Mouse (Mus musculus): ENCODE data around the gene Dab2ip. TPM values are rescaled to one million over a fixed set of nuclear protein-coding genes. Genes with fewer than 3 reads are reported as not detected.

Dab2ip gene
- total and polyA plus RNA-seq, 3 experiments, result 4.0 to 9.9 TPM; not detected in 1

DNA sequence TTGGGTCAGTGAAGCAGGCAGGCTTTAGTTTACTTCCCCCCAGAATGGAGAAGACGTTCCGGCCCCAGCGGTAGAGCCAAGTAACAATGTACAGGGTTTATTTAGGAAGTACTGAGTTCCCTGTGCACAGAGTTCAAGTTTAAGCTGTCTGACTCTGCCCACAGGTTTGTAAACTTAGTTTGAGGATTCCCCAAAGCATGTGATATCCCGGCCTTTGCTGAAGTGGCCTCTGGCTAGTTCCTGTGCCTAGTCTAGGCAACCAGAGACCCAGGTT lies 65.0 kb downstream of the Dab2ip start:
- Histone ChIP-seq H3K4me1 (ENCODE audit: control insufficient read depth in 1 of 2, insufficient read depth in 2 of 2, low read length in 2 of 2) (peaks cover 0 to 5% of the 10 kb centered on the region in 2 experiments; a peak in 1 of 4 replicates), H3K9ac (ENCODE audit: control insufficient read depth, low read depth, low read length, poor library complexity, severe bottlenecking) (no peak overlapping the region), H3K9me3 (replicated peaks; ENCODE audit: insufficient read depth, low read length) (no peaks in the 10 kb centered on the region), H3K36me3 (ENCODE audit: control insufficient read depth in 1 of 2, insufficient read depth in 2 of 2, low read length in 2 of 2) (no peaks in the 10 kb centered on the region; a peak in 1 of 4 replicates), H3K4me3 (ENCODE audit: control insufficient read depth in 1 of 2, insufficient read depth in 1 of 2, low read depth in 2 of 2, low read length in 2 of 2) (no peak overlapping the region), H3K27ac (ENCODE audit: control insufficient read depth, low read depth, low read length) (no peak overlapping the region), H3K27me3 (ENCODE audit: control insufficient read depth in 1 of 2, insufficient read depth in 2 of 2, low read length in 2 of 2) (0 out of 4 replicates have a peak, but pooled peaks cover 0 to 3% of the 10 kb centered on the region in 2 experiments), H3K79me2 (ENCODE audit: control insufficient read depth, insufficient read depth, low read length, poor library complexity) (no peaks in the 10 kb centered on the region)
- TF ChIP-seq TBP (IDR thresholded peaks at IDR 0.05; ENCODE audit: low read depth, low read length), result no peak
- TF ChIP-seq GABPA (IDR thresholded peaks at IDR 0.05; ENCODE audit: low read depth, low read length), result no peak
- no peak for TF ChIP-seq NRF1 (IDR thresholded peaks at IDR 0.05; ENCODE audit: insufficient read depth, low read depth, low read length, poor library complexity, severe bottlenecking)
- no peak for TF ChIP-seq MXI1 (IDR thresholded peaks at IDR 0.05; ENCODE audit: low read depth, low read length)
- no peak for DNase-seq (ENCODE audit: low read depth, low spot score)

DNA sequence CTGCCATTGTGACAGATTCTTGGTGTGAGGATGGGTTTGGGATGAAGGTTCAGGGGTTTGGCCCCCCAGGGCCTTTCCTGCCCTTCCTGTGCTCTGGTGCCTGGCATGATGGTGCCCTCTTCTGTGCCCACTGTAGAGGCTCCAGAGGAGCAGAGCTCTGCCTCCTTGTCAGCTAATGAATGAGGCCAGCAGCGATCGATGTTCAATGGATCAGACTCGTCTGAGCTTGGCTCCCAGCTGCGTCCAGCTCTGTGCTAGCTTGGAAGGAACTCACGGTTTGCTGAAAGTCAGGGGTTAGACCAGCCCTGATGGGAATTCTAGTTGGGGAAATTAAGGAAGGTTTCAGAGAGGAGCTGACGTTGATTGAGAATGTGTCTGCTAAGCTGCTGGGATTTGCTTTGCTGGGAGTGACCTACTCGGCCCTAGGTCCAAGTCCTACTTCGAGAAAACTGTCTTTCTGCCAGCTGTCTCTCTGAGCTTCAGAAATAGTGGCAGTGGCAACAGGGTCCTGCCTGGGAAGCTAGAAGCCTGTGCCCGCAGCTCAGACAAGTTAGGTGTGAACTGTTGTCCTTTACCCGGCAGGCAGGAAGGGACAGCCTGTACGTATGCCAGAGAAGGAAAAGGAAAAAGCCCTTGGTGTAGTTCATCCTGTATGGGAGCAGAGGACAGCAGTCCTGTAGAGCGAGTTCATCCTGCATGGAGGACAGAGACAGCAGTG lies 65.5 kb downstream of the Dab2ip start:
- H3K4me3 ChIP-seq (ENCODE audit: control insufficient read depth in 1 of 2, insufficient read depth in 1 of 2, low read depth in 2 of 2, low read length in 2 of 2), result no peak overlapping the region
- peaks cover 0 to 5% of the 10 kb centered on the region in 2 experiments; a peak in 1 of 4 replicates for H3K4me1 ChIP-seq (ENCODE audit: control insufficient read depth in 1 of 2, insufficient read depth in 2 of 2, low read length in 2 of 2)
- TF ChIP-seq ZC3H11A (IDR thresholded peaks at IDR 0.05; ENCODE audit: low read depth, low read length), result no peak
- no peak for TF ChIP-seq UBTF (IDR thresholded peaks at IDR 0.05; ENCODE audit: borderline replicate concordance, insufficient read depth, low read depth, low read length)
- TF ChIP-seq ZMIZ1 (IDR thresholded peaks at IDR 0.05; ENCODE audit: low read depth, low read length), result no peak
- no peak for TF ChIP-seq CHD1 (IDR thresholded peaks at IDR 0.05; ENCODE audit: low read depth, low read length)
- TF ChIP-seq MAX (IDR thresholded peaks at IDR 0.05; ENCODE audit: low read length), result no peak
- TF ChIP-seq NRF1 (IDR thresholded peaks at IDR 0.05; ENCODE audit: insufficient read depth, low read depth, low read length, poor library complexity, severe bottlenecking), result no peak
- no peak for TF ChIP-seq USF2 (IDR thresholded peaks at IDR 0.05; ENCODE audit: borderline replicate concordance in 1 of 2, insufficient read depth in 1 of 2, low read depth in 1 of 2, low read length in 2 of 2)
- H3K79me2 ChIP-seq (ENCODE audit: control insufficient read depth, insufficient read depth, low read length, poor library complexity), result no peaks in the 10 kb centered on the region
- H3K27me3 ChIP-seq (ENCODE audit: control insufficient read depth in 1 of 2, insufficient read depth in 2 of 2, low read length in 2 of 2), result 0 out of 4 replicates have a peak, but pooled peaks cover 0 to 3% of the 10 kb centered on the region in 2 experiments
- no peaks in the 10 kb centered on the region for H3K9me3 ChIP-seq (replicated peaks; ENCODE audit: insufficient read depth, low read length)
- DNase-seq (ENCODE audit: low read depth, low spot score), result no peak
- H3K9ac ChIP-seq (ENCODE audit: control insufficient read depth, low read depth, low read length, poor library complexity, severe bottlenecking), result no peak overlapping the region
- H3K27ac ChIP-seq (ENCODE audit: control insufficient read depth, low read depth, low read length), result no peak overlapping the region
- H3K36me3 ChIP-seq (ENCODE audit: control insufficient read depth in 1 of 2, insufficient read depth in 2 of 2, low read length in 2 of 2), result no peaks in the 10 kb centered on the region; a peak in 1 of 4 replicates

DNA sequence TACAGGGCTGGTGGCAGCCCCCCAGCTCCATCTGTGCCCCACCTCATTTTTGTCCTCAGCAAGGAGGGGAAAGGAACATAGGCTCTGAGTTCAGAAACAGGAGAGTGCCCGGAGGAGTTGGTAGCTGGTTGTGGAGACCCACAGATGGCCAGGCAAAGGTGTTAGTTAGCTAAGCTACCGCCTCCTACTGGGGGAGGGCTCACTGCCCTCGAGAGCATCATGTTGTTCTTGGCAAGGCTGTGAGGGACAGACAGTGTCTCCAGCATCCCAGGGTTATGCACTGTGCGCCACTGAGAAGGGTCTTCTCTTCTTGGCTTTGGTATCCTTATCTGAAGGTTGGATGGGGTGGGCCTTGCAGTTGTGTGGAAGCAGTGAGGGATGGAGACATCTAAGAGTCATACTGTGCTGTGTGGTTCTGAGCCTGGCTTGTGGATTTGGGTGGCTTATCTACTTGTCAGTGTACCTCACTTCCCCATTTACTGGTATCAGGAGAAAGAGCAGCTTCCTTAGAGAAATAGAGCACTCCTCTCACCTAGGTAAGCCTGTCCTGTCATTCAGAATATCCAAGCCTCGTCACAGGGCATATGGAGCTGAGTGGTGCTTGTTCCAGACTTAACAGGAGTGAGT lies 66.4 kb downstream of the Dab2ip start:
- no peaks in the 10 kb centered on the region for H3K9me3 ChIP-seq (replicated peaks; ENCODE audit: insufficient read depth, low read length)
- TF ChIP-seq UBTF (IDR thresholded peaks at IDR 0.05; ENCODE audit: borderline replicate concordance, insufficient read depth, low read depth, low read length), result no peak
- TF ChIP-seq E2F4 (IDR thresholded peaks at IDR 0.05; ENCODE audit: borderline replicate concordance, low read depth, low read length), result no peak
- TF ChIP-seq NRF1 (IDR thresholded peaks at IDR 0.05; ENCODE audit: insufficient read depth, low read depth, low read length, poor library complexity, severe bottlenecking), result no peak
- no peak for TF ChIP-seq MAFK (IDR thresholded peaks at IDR 0.05; ENCODE audit: borderline replicate concordance, low read depth, low read length)
- no peak for TF ChIP-seq ZKSCAN1 (IDR thresholded peaks at IDR 0.05; ENCODE audit: low read depth, low read length)
- no peak for TF ChIP-seq MYB (IDR thresholded peaks at IDR 0.05; ENCODE audit: low read depth, low read length)
- TF ChIP-seq NELFE (IDR thresholded peaks at IDR 0.05; ENCODE audit: low read depth, low read length), result no peak
- TF ChIP-seq ELF1 (IDR thresholded peaks at IDR 0.05; ENCODE audit: low read depth, low read length), result no peak
- TF ChIP-seq BHLHE40 (IDR thresholded peaks at IDR 0.05; ENCODE audit: borderline replicate concordance, low read depth, low read length), result no peak
- no peak for TF ChIP-seq TBP (IDR thresholded peaks at IDR 0.05; ENCODE audit: low read depth, low read length)
- no peak for TF ChIP-seq SIN3A (IDR thresholded peaks at IDR 0.05; ENCODE audit: low read length)
- peak; percentile 25; the same call in 1 of the 2 replicates for TF ChIP-seq TAL1 (IDR thresholded peaks at IDR 0.05; ENCODE audit: low read length)
- no peak for TF ChIP-seq ZC3H11A (IDR thresholded peaks at IDR 0.05; ENCODE audit: low read depth, low read length)
- TF ChIP-seq MYC (IDR thresholded peaks at IDR 0.05; ENCODE audit: low read depth, low read length), result no peak
- TF ChIP-seq ETS1 (IDR thresholded peaks at IDR 0.05; ENCODE audit: low read depth, low read length), result no peak
- no peak for TF ChIP-seq MAX (IDR thresholded peaks at IDR 0.05; ENCODE audit: low read length)

More for the DNA sequence above, 66.4 kb downstream of the Dab2ip start:
- no peak overlapping the region for H3K4me3 ChIP-seq (ENCODE audit: control insufficient read depth in 1 of 2, insufficient read depth in 1 of 2, low read depth in 2 of 2, low read length in 2 of 2)
- H3K36me3 ChIP-seq (ENCODE audit: control insufficient read depth in 1 of 2, insufficient read depth in 2 of 2, low read length in 2 of 2), result no peaks in the 10 kb centered on the region; a peak in 1 of 4 replicates
- peaks cover 0 to 5% of the 10 kb centered on the region in 2 experiments; a peak in 1 of 4 replicates for H3K4me1 ChIP-seq (ENCODE audit: control insufficient read depth in 1 of 2, insufficient read depth in 2 of 2, low read length in 2 of 2)
- DNase-seq (ENCODE audit: low read depth, low spot score), result peak; percentile 76
- no peak overlapping the region for H3K9ac ChIP-seq (ENCODE audit: control insufficient read depth, low read depth, low read length, poor library complexity, severe bottlenecking)
- no peaks in the 10 kb centered on the region for H3K79me2 ChIP-seq (ENCODE audit: control insufficient read depth, insufficient read depth, low read length, poor library complexity)
- H3K27me3 ChIP-seq (ENCODE audit: control insufficient read depth in 1 of 2, insufficient read depth in 2 of 2, low read length in 2 of 2), result 0 out of 4 replicates have a peak, but pooled peaks cover 0 to 2% of the 10 kb centered on the region in 2 experiments
- H3K27ac ChIP-seq (ENCODE audit: control insufficient read depth, low read depth, low read length), result no peak overlapping the region
